Mouse (Mus musculus): ENCODE results near the gene Ppp3r1.
"Not testable (repeated sequence)": the region's sequence is repeated elsewhere in the genome, so short reads cannot be mapped to it uniquely, and the experiment has no call there.

The Ppp3r1 gene

GRCm38 (mm10) chr11:17199840-17200501, 40.9 kb downstream of the Ppp3r1 start:
- CTCF ChIA-PET, result no interaction called here

- CTCF ChIA-PET, result no interaction called here
Measured at GRCm38 (mm10) chr11:17200936-17201335, 41.9 kb downstream of the Ppp3r1 start.

- CTCF ChIA-PET, result interaction anchor here (1.0 kb wide), 1 partner anchor 10 kb away, joined by 3 read pairs; no protein-coding TSS in a partner anchor
Measured at GRCm38 (mm10) chr11:17202481-17202880, 43.4 kb downstream of the Ppp3r1 start.

GRCm38 (mm10) chr11:17211258-17212140, 52.4 kb downstream of the Ppp3r1 start, which contains the start of gene Pno1:
Pno1 (minus strand) TSS chr11:17211568.
- CTCF ChIA-PET, result no interaction called here

GRCm38 (mm10) chr11:17212141-17212495, 53.1 kb downstream of the Ppp3r1 start:
- CTCF ChIA-PET, result no interaction called here

- CTCF ChIA-PET, result interaction anchor here (0.7 kb wide), 1 partner anchor 37 kb away, joined by 3 read pairs; no protein-coding TSS in a partner anchor
Measured at GRCm38 (mm10) chr11:17212903-17213509, 53.9 kb downstream of the Ppp3r1 start.

- CTCF ChIA-PET, result no interaction called here
Measured at GRCm38 (mm10) chr11:17215475-17215874, 56.4 kb downstream of the Ppp3r1 start.

- CTCF ChIA-PET, result no interaction called here
Measured at GRCm38 (mm10) chr11:17221126-17221525, 62.1 kb downstream of the Ppp3r1 start.

- CTCF ChIA-PET, result no interaction called here
Measured at GRCm38 (mm10) chr11:17232792-17233191, 73.7 kb downstream of the Ppp3r1 start.

GRCm38 (mm10) chr11:17236449-17237037, 77.5 kb downstream of the Ppp3r1 start:
- CTCF ChIA-PET, result no interaction called here

- CTCF ChIA-PET, result not testable (repeated sequence)
Measured at GRCm38 (mm10) chr11:17238598-17238997, 79.5 kb downstream of the Ppp3r1 start.

GRCm38 (mm10) chr11:17248715-17249114, 89.7 kb downstream of the Ppp3r1 start:
- CTCF ChIA-PET, result no interaction called here

Measured in spleen, embryonic (tissue).